Mouse (Mus musculus) right cerebral cortex, postnatal 10 days (tissue): Measurements from ENCODE around the gene Upk3bl.

ENCODE experiments used
- DNase-seq, 2 experiments: peaks; one replicate each; pipeline ENCODE4 v3.0.0; 2021; ENCODE audit warnings: low spot score in 2 of 2

Upk3bl gene

DNA sequence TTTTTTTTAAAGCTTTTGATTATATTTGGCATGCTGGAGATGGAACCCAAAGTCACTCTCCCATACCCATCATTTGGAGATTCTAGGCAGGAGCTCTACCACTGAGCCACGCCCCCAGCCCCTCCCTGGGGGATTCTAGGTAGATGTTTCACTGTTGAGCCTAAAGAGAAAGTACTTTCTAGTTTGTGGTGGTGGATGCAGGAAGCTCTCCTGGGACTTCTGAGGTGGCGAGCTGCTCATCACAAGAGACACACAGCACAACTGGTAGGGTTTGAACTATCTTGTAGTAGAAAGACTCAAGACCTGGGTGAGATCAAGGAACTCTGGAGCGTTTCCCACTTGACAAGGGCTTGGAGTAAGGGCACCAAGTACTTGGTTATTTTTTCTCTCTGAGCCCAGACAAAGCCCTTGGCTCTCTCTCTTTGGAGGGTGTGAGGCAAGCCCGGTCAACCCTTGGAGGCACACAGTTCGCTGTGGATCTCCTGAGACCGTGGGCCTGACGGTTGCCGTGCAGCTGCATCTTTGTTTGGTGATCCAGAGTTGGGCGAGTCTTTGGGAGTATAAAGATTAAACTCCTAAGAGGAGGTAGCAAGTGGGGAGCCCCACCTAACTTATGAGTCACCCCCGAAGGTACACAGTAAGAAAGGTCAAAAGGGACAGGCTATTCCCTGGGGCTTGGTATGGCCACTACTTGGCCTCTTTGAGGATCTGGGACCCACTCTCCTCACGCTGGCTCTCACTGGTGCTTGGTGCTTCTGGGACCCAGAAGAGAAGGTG, at the start of gene Upk3bl:
TSS of gene Upk3bl (plus strand) at position 192 of the 777 bp plus-strand sequence.
- DNase-seq, result no peak

DNA sequence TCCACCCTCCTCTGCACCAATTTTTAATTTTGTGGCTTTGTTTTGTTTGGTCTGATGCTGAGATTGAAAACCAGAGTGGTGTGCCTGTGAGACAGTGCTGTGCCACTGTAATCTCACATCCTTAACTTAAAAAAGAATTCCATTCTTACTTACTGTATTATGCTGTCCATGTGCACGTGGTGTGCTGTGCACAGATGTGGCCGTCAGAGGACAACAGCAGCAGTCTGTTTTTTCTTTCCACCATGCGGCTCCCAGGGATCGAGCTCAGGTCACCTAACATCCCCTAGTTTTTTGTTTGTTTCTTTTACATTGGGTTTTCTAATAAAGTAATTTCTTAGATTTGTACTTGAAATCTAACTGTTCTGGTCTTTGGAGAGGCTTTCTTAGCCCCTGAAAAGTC, 49.8 kb upstream of the Upk3bl start:
- DNase-seq, result no peak

DNA sequence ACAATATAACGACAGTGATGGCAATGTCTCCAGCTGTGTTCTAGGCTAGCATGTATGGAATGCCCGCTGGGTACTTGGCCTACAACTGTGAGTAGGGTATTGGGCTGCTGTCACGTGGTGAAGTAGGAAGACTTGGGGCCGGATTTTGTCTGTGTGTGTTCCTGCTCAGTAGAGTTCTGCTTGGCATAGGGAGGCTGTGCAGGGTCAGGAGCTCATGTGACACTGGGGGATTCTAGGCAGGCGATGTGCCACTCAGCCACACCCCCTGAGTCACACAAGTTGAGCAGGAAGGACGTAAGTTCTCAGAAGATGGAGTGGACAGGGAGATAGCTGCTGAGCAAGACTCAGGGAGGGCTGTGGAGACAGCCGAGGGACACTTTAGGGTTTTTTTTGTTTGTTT, 46.5 kb upstream of the Upk3bl start:
- DNase-seq, result no peak

DNA sequence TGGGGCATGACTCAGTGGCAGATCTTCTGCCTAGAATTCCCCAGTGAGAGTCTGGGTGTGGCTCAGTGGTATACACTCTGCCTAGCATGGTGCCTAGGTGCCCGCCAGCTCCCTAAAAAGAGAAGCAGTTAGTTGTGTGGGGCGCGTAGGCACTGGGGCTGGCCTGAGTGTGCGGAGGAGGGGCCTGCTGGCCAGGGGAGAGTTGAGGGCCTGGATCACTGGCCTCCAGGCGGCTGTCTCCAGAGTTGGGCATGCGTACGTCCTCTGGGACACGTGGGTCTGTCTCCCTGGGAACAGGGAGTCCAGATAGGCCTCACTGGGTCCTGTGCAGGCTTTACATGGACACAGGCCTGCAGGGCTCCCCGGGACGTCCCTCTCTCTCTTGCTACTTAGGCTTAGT, 39.4 kb upstream of the Upk3bl start:
- no peak for DNase-seq

DNA sequence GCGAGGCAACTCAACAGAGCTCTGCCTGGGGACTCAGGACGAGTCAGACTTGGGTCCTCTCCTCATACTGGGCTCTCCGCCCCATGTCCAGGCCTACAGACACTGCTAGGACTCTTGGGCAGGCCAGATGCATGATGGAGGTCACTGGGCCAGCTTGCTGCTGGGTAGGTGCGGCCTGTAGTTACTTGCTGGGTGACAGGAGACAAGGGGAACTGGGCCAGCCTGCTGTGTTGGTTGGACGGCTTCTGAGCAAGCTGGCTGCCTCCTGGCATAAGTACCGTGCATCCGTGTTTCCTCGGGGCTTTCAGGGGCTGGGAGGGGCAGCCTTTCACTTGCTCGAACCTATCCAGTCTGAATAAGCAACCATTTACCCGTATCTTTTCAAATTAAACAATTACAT, 38.7 kb upstream of the Upk3bl start:
- DNase-seq, result no peak

DNA sequence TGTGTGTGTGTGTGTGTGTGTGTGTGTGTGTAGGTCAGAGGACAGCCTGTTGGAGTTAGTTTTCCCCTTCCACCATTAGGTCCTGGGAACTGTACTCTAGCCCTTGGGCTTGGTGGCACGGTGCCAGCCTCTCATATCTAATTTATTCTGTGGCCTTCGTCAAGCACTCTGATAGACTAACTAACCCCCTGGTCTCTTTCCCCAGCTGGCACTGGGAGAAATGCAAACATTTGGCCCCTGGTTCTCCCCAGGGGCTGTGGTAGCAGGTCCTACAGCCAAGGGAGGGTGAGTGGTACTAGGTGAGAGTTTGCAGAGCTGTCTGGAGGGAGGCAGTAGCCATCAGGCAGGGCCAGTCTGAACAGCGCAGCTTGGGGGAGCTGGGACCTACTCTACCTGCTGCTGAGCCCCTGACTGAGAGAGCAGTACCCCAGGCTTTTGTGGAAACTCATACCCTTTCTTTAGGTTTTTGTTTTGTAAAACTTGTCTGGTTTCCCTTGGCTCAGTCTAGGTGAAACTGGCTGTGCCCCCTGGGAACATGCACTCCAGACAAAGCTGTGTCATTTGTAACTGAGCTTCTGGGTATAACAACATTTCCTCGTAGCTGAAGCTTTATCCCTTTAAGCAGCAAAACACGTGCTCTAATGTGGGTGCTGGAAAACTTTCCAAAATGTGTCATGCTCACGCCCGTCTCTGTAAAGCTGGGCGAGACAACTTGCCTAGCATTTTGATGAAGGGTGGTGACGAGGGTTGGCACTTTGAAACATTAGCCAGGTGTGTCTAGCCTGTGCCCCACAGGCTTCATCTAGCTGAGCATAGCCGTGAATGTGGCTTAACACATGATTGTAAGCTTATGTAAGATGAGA, 38.0 kb upstream of the Upk3bl start:
- peak in 1 of 2 experiments; percentile 45 for DNase-seq

DNA sequence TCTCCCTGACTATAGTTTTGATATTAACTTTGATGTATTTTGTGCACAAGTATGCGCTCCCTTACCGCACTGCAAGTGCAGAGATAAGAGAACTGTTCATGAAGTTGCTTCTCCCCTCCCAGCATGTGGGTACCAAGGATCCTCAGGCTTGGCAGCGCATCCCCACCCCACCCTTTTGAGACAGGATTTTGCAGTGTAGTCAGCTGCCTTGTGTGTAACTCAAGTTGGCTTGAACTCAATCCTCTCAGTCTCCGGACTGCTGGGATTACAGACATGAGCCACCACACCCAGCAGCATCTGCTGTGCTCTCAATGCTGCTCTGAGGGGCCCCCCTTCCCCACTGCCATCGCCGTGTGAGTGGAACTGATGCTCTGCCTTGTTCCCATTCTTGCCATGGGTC, 37.0 kb upstream of the Upk3bl start:
- no peak for DNase-seq

DNA sequence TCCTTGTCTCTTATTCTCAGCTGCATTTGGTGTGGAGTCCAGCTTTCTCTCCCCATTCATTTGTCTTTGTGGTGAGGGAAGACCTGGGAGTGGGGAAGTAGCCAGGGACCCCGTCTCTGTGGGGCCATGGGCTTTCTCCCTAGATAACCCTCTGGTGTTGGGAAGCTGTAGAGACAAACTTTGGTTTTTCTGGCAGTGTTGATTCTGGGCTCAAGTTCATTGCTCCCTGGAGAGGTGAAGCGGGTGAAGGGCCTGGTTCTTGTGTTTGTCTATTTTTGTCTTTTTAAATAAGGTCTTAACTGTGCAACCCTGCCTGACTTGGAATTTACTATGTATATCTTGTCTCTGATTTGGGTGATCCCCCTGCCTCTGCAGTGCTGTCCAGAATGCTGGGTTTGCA, 35.6 kb upstream of the Upk3bl start:
- DNase-seq, result no peak

DNA sequence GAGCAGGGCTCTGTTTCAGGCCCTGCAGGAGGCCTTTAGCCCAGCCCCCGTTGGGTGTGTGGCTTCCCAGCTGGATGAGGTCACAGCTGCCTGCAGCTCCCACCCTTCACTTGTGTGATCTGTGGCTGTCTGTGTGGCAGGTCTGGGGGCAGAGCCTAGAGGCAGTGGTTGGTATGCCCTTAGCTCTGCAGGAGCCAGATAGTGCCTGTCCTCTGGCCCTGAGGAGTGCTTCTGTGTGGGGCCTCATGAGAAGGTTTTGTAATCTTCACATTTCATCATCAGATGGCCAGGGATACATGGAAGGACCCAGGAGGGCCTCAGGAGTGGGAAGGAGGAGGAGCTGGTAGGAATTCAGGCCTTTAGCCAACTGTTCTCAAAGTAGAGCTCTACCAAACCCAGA, 34.4 kb upstream of the Upk3bl start:
- DNase-seq, result no peak

DNA sequence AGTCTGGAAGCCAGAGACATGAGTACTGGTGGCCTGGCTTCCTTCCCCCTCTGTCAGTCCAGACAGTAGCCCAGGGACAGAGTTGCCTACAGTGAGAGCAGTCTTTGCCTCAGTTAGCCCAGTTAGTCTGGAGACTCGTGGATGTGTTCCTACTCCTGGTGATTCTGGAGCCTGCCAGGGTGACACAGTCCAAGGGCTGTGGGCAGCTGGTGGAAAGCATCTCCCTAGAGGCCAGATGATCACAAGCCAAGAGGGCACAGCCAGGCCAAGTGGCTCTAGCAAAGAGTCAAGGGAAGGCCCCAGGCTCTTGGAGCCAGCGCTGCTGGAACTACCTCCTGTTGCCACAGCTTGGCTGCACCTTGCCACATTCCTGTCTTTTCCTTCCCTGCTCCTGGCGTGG, 28.6 kb upstream of the Upk3bl start:
- no peak for DNase-seq

DNA sequence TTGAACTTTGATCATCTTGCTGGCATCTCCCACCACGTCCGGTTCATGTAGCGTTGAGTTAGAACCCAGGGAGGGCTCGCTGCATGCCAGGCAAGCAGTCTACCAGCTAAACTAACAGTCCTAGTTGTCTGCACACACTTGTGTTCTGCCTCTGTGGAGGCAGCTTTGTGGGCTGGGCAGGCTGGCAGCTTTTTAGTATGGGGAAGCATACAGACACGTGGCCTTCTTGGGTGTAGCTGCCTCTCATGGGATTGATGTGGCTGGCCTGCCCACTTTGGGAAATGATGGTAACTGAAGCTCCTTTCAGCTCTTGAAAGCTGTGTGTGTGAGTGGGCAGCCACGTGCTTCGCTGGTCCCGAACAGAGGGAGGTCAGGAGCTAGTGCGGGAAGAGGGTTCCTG, 27.4 kb upstream of the Upk3bl start:
- DNase-seq, result no peak

DNA sequence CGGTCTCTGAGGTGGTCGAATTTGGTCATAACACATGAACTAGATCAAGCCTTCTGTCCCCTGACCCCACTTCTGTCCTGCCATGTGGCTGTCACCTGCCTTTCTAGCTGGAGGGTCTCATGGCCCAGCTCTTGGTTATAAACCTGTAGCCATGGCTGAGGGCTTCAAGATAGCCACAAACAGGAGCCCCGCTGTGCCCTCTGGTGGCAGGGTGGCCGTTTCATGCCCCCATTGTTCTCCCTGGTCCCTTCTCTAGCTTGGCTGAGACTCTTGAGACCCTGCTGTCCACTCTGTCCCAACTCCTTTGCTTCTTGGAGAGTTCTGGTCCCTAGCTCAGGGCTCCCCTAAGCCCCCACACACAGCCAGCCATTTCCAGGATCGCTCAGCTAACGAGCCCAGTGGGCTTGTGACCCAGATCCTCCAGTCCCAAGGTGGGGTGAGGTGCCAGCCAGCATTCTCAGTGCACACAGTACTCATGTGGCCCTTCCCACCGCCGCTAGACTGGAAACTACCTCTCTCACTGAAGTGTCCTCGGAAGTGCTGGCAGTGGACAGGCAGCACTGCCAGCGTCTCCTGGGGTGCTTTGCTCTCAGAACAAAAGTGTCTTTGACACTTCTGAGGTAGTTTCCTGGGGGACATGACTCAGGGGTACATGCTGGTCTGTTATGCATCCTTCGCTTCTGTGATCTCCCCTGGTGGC, 26.5 kb upstream of the Upk3bl start:
- no peak for DNase-seq

DNA sequence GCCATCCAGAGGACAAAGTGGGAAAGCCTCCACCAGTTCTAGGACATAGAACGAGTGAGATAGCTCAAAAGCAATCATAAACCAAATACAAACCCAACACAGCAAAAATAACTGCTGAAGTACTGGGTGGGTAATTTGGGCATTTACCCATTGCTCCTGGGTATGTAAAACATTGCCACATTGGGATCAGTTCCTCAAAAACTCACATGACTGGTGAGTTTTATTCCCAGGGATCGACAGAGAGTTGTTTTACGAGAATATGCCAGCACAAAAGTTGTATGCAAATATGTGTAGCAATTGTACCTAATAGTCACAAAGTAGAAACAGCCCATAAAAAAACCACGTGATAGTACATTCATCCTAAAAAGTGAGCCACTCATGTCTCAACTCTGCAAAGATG, 19.4 kb upstream of the Upk3bl start:
- no peak for DNase-seq

DNA sequence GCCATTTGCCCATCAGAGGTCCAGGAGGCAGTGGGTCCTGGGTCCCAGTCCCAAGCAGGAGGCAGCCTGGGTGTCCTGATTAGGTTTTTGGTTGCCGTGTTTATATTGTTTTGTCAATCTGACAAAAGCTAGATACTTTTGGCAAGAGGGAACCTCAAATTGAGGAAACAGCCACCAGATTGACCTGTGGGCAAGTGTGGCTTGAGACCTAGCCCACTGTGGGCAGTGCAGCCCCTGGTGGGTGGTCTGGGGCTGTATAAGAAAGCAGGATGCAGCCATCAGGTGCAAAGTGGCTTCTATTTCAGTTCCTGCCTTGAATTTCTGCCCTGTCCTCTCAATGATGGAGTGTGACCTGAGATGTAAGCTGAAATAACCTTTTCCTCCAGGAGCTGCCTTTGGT, 19.0 kb upstream of the Upk3bl start:
- no peak for DNase-seq

DNA sequence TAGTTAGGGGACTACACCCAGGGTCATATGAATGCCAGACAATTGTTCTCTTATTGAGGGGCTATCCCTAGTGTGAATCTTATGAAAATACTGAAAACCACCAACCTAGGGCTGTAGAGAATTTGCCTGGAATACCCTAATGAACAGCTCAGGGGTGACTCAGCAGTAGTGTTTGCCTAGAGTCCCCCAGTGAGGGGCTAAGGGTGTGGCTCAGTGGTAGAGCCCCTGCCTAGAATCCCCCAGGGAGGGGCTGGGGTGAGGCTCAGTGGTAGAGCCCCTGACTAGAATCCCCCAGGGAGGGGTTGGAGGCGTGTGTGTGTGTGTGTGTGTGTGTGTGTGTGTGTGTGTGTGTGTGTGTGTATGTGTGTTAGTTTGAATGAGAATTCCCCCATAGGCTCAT, 17.6 kb upstream of the Upk3bl start:
- no peak for DNase-seq

DNA sequence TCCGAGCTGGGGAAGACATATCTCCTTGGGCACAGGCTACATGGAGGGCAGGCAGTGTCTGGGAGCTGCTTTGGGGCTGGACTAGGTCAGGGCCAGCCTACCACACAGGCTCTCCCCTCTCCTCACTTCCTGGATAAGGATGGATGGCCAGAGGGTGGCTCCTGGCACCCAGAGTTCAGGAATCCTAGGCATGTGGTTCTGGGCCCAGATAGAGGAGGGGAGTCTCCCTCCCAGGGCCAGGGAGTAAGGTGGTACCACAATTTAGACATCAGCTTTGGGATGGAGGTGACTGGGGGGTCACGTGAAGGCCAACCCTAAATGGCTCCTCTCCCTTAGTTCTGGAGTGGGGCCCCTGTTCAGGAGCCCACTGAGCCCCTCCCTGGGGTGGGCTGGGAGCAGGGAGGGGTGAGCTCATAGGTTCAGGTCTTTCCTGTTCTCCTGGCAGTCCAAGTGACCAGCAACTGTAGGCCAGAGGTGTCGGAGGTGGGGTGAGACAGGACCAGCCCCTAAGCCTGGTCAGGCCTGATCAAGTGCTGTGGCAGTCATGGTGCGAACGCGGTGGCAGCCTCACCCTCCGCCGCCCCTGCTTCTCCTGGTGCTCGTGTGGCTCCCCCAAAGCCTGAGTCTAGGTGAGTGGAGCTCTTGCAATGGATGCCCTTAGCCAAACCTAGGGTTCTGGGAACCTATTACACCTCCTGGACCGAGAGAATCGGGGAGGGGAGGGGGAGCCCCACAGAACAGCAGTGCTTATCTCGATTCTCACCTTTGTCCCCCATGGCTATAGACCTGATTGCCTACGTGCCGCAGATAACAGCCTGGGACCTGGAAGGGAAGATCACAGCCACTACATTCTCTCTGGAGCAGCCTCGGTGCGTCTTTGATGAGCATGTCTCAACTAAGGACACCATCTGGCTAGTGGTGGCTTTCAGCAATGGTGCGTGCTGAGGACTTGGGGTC, 15.8 kb upstream of the Upk3bl start, which contains the start of gene Upk3b:
TSS of gene Upk3b (plus strand) at position 239 of the 957 bp plus-strand sequence.
- DNase-seq, result no peak

DNA sequence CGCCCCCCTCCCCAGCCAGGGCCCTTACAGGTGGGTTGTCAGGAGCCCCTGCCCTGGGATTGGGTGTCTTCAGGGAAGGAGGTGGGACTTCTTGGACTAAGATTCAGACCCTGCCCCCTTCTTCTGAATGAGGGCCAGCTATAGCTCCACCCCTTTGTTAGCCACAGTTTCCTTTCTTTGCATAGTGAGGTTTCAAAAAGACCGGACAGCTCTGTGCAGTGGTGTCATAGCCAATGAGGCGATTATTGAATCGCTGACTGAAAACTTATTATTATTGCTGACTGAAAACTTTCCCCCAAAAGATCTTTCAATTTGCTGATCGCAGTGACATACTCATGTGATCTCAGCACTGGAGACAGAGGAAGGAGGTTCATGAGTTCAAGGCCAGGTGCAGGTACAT, 14.1 kb upstream of the Upk3bl start:
- DNase-seq, result no peak

DNA sequence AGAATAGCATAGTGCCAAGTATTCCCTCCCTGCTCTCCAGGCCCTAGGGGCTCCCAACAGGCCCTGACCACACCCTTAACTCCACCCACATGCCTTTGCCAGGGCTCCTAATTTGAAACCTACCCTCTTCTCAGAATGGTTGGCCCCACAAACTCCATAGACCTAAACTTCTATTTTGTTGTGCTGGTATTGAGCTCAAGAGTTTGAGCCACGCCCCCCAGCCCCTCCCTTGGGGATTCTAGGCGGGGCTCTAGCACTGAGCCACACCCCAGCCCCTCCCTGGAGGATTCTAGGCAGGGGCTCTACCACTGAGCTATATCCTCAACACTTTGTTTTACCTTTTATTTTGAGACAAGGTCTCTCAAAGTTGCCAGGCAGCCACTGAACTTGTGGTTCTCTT, 13.0 kb upstream of the Upk3bl start:
- DNase-seq, result no peak

DNA sequence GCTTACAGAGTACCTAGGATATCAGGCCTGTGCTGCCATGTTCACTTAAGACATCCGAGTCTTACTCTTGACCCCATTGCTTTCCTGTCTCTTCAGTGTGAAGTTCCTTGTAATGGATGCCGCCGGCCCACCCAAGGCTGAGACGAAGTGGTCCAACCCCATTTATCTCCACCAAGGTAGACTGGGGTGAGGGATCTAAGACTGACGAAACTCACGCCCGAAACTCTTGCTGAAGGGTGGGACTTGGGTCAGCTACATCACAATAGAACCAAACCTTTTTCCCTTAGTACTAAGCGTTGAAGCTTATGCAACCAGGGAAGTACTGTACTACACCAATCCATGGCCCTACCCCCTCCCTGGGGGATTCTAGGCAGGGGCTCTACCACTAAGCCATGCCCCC, 12.6 kb upstream of the Upk3bl start:
- DNase-seq, result no peak

DNA sequence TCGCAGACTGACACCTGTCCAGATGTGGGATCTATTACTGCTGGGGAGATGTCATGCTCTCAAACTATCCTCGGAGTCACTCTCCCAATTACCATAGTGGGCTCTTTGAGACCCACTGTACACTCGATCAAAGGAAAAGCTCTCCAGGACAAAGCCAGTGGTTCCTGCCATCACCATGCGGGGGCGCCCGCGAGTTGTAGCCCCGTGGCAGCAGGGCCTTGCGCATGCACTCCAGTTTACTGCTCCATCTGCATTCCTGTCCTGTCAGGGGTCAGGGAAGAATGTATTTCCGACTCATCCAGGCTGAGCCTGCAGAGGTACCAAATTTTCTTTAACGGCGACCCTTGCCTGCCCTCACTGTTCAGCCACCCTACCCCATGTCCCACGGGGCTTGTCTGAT, 9.4 kb upstream of the Upk3bl start:
- DNase-seq, result no peak

DNA sequence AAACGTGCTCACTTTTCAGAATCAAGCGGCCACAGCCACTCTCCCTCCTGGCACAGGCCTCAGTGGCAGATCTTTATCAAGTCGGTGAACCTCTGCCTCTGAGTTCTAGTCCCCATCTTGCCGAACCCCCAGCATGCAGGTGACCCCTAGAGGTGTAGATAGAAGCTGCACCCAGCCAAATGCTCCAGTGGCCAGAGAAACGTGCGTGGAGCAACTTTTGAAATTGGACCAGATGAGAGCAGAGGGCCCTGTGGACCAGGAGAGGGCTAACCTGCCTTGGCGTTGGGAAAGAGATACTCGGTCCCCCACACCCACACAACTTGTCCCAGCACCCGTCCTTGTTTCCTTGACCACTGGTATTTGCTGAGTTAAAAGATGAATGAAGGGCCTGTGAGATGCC, 8.9 kb upstream of the Upk3bl start:
- no peak for DNase-seq
